Mouse (Mus musculus) heart, postnatal 4 days (tissue): ENCODE measurements around the gene Snw1. TPM values are rescaled to one million over a fixed set of nuclear protein-coding genes. Genes with fewer than 3 reads are reported as not detected.
A peak's percentile ranks its signal among the peaks of the same experiment; 100 is the strongest.

ENCODE experiments used
- DNase-seq: peaks from one replicate; pipeline ENCODE4 v3.0.0; 2021
- microRNA-seq, 2 experiments: library from miRNA; unstranded; fragments of <30 nt; microRNA quantifications; one replicate each; pipeline ENCODE4 v1.2.0; 2021 to 2022
- total RNA-seq, 2 experiments: library from RNA; stranded (reverse); gene quantifications; 2 replicates each; pipeline ENCODE4 v1.2.3; 2021

The Snw1 gene
- total RNA-seq, 2 experiments from 2014 or later = 49.2 to 49.3 TPM

DNA sequence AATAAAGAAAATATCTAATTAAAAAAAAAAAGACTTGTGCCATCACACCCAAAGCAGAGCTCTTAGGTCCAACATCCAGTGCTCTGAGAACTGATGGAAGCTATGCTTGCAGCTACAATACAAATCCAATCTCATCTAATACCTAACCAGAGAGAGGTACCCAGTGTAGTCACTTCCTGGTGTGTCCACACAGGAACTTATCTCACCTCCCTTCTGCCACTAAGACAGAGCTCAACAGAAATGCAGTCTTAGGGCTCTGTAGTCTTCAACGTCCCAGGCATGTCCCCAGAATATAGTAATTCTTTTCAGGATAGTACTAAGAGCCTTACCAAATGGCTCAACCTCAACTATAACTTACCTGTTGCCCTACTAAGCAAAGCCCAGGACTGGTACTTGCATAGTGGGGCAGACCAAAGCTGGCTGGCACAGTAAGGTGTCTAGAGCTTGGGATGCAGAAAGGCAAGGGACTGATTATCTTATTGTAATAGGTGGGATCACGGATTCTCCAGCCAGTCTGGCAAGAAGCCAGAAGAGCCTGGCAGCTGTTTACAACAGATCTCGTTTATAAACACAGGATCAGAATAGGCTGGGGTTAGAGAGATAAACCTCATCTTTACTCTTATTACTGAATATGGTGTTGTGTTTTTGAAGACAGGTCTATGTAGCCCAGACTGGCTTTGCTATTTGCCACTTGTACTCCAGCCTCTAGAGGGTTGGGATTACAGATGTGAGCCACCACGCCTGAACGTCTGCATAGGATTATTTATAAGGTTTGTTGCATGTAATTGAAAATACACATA lies 50.2 kb downstream of the Snw1 start:
- no peak for DNase-seq

GRCm38 (mm10) chr12:87419974-87420485 lies 52.0 kb downstream of the Snw1 start:
- DNase-seq = no peak

- DNase-seq = no peak
Observed at GRCm38 (mm10) chr12:87418921-87419320, 53.2 kb downstream of the Snw1 start.

GRCm38 (mm10) chr12:87416690-87417089 lies 55.4 kb downstream of the Snw1 start:
- peak; percentile 75 for DNase-seq

GRCm38 (mm10) chr12:87415358-87415757 lies 56.7 kb downstream of the Snw1 start:
- no peak for DNase-seq

DNA sequence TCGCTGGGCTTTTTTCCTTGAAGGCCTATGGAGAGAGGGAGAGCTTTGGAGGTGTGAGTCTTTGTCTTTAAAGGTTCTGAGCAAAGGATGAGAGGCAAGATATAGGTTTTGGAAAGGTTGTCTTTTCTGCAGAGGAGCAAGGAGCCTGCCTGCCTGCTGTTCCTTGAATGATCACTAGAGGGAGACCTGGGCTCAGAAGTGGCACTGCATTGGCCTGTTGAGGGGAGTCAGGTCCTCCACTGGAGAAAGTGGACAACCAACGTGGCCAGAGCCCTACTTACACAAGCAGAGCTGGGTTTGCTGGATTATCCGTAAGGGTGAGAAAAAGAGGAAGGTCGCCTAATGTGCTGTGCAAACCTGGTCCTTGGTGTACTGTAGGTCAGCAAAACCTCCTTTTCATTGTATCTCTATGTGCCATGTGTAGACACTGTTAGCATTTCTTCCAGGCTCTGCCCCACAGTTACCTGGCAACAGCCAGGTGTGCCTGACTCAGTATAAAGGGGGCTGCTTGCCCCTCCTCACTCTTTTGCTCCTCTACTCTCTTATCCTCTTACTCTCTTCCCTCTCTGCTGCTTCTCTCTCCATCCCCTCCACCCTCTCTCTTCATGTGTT lies 58.8 kb downstream of the Snw1 start:
- peak; percentile 83 for DNase-seq

DNA sequence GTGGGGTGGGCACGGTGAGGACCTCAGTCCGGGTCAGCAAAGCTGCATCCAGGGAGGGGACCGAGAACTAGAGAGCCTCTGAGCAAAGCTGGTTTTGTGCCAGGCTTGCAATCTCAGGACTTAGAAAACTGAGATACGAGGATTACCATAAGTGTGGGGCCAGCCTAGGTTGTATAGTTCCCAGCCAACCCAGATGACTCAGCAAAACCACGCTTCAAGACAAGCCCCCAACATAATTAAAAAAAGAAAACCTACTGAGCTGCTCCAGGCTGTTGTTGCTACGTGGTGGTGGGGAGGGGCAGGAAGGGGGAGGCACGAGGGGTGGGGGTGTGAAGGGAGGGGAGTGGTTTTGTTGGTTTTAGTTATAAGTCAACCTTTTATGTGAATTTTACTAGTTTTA lies 61.1 kb downstream of the Snw1 start:
- peak; percentile 22 for DNase-seq

- no peak for DNase-seq
Observed at GRCm38 (mm10) chr12:87409123-87409522, 63.0 kb downstream of the Snw1 start.

DNA sequence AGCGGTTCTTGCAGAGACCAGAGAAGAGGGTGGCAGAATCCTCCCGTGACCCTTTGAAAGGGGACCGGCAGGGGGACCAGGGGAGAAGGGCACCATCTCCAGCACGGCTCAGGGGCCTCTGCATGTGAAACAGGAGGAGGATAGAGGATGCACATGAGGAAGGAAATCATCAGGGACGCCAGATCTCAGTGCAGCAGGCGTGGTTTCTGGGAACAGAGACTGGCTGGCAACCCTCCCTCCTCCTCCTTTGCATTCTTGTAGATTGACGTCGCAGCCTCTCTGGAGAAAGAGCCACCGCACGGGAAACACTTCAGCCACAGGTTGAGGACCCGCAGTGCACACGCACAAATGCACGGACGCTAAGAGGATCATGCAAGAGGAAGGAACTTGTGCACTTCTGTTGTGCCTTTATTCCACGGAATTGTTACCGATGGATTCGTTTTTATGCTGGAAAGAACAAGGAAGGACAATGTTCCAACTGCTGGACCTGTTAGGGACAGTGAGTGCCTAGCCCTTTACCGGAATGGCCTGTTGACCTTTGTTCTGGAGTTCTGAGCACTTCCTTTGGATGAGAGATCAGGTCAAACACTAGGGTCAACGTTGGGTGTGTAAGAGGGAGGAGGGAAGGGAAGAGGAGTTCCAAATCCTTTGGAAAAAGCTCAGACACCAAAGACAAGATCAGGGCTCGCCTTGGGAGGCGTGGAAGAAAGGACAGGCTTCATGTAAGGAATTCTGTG lies 64.0 kb downstream of the Snw1 start:
- DNase-seq = peak; percentile 63

GRCm38 (mm10) chr12:87405721-87406120 lies 66.4 kb downstream of the Snw1 start:
- no peak for DNase-seq

DNA sequence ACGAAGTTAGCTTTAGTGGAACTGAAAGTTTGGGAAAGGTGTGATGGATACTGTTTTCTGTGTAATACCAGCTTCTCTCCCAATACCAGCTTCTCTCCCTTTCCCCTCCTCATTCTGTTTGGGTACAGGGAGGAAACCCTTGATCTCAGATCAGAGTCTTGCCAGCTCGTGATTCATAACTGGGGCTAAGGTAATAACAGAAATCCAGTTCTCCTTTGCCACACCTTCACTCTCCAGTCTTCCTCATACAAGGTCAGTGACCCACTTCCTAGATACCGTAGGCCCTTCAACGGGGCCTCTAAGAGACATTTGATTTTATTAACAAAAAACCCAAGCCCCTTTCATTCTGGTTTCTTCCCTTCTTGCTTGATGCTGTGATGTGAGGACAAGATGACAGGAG lies 66.9 kb downstream of the Snw1 start:
- DNase-seq = no peak

GRCm38 (mm10) chr12:87401883-87402282 lies 70.2 kb downstream of the Snw1 start:
- no peak for DNase-seq

DNA sequence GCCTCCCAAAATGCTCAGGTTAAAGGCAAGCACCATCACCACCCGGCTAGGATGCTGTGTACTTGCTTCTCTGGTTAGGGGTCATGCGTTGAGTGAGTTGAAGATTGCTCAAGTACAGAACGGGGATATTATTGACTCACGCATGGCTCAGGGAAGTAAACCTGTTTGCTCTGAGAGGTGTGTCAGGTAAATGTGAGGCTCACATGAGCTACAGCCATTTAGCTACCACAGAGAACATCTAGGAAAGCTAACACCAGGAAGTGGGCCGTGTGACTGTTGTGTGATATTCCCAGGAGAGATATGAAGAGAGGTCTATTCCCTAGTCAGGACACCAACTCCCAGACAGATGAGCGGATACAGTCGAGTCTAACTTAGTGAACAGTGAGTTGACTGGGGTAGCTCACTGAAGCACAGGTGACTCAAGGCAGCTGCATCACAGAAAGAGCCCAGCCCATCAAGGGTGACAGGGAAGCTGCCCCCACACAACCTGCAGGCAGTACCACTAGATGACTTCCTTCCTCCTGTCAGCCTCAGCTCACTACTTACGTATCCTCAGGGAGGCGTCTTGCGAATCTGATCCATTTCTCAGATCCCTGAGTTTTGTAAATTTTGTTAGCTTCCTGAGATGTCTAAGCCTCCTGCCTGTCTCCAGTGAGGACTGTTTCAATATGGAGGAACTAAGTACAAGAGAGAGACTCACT lies 72.8 kb downstream of the Snw1 start:
- DNase-seq = no peak

Small RNAs within 50 kb of the gene (microRNA-seq; reads per million reads assigned to microRNA genes)
- 29.9 to 37.3 reads per million in 2 experiments for gene Mir3068

Other genes starting within 250 kb of the Snw1 start
- under 1 TPM in 1 of 2 experiments, not detected in 1; 0.26 TPM for gene Noxred1, start 233.5 kb downstream of the Snw1 start, total RNA-seq
- 10 to 100 TPM; 28.1 to 28.4 TPM for gene Vipas39, start 206.0 kb downstream of the Snw1 start, total RNA-seq
- 100 to 1,000 TPM in 1 of 2 experiments, 10 to 100 TPM in 1; 99.4 to 101 TPM for gene Ahsa1, start 205.8 kb downstream of the Snw1 start, total RNA-seq
- 1 to 10 TPM in 1 of 2 experiments, under 1 TPM in 1; 0.52 to 1.0 TPM for gene Ism2, start 172.6 kb downstream of the Snw1 start, total RNA-seq
- 10 to 100 TPM; 65.1 to 68.9 TPM for gene Sptlc2, start 83.9 kb downstream of the Snw1 start, total RNA-seq
- 100 to 1,000 TPM; 157 to 172 TPM for gene Slirp, start 28.4 kb downstream of the Snw1 start, total RNA-seq
- 10 to 100 TPM; 14.9 to 15.6 TPM for gene Alkbh1, start 28.3 kb downstream of the Snw1 start, total RNA-seq
- gene Gm5788, start 22.4 kb upstream of the Snw1 start, total RNA-seq = not detected
- gene Gm8300, start 42.0 kb upstream of the Snw1 start, total RNA-seq = not detected
- not detected for gene Oog1, start 130.4 kb upstream of the Snw1 start, total RNA-seq
- not detected for gene Gm4027, start 146.6 kb upstream of the Snw1 start, total RNA-seq
- gene Gm16381, start 172.3 kb upstream of the Snw1 start, total RNA-seq = not detected